Mouse (Mus musculus) liver, embryonic 14.5 days (tissue): Measurements from ENCODE around the gene Atp2a3. TPM values are rescaled to one million over a fixed set of nuclear protein-coding genes. Genes with fewer than 3 reads are reported as not detected.

Experiments
- ATAC-seq: fragments of 200-750 bp; cut with Nextera tagmentation; 2 replicates; pipeline ENCODE4 v1.8.0; 2017; ENCODE audit warnings: moderate number of reproducible peaks, mild to moderate bottlenecking, moderate library complexity; ENCODE audit not compliant: insufficient read depth
- DNase-seq, 3 experiments: peaks; one replicate each; pipeline ENCODE4 v3.0.0-alpha.2; 2012 to 2013; ENCODE audit warnings: low read depth in 3 of 3, low spot score in 3 of 3
- H3K27ac ChIP-seq: fragments of 300-500 bp; sonication (generic); 2 replicates; pipeline ENCODE4 v1.5.1; 2014; ENCODE audit warnings: moderate library complexity, mild to moderate bottlenecking, control low read depth, inconsistent platforms
- H3K27me3 ChIP-seq: fragments of 300-500 bp; sonication (generic); 2 replicates; pipeline ENCODE4 v1.6.1; 2014; ENCODE audit warnings: mild to moderate bottlenecking, low read length, moderate library complexity; ENCODE audit not compliant: control insufficient read depth, insufficient read depth
- H3K36me3 ChIP-seq: fragments of 300-500 bp; sonication (generic); replicated peaks from 2 replicates; pipeline ENCODE4 v1.6.1; 2014; ENCODE audit warnings: low read depth; ENCODE audit not compliant: control insufficient read depth, insufficient read depth
- H3K4me1 ChIP-seq, 2 experiments: fragments of 200-500 bp in 1 of 2; fragments of 300-500 bp in 1 of 2; sonication (generic) in 1 of 2; replicated peaks; 2 replicates each; pipeline ENCODE4 v1.6.1; 2012 to 2014; ENCODE audit warnings: antibody characterized with exemption in 1 of 2, inconsistent platforms in 1 of 2, low read length in 1 of 2; ENCODE audit not compliant: control insufficient read depth in 2 of 2, insufficient read depth in 2 of 2
- H3K4me2 ChIP-seq: fragments of 300-500 bp; sonication (generic); 2 replicates; pipeline ENCODE4 v1.6.1; 2014; ENCODE audit warnings: low read depth, mild to moderate bottlenecking, control low read depth, moderate library complexity
- H3K4me3 ChIP-seq, 2 experiments: fragments of 200-500 bp in 1 of 2; fragments of 300-500 bp in 1 of 2; sonication (generic) in 1 of 2; 2 replicates each; pipeline ENCODE4 v1.5.1; 2012 to 2014; ENCODE audit warnings: low read depth in 2 of 2, low read length in 2 of 2, mild to moderate bottlenecking in 2 of 2, control low read depth in 1 of 2, inconsistent platforms in 1 of 2, moderate library complexity in 1 of 2; ENCODE audit not compliant: insufficient read depth in 1 of 2
- H3K9ac ChIP-seq: fragments of 300-500 bp; sonication (generic); replicated peaks from 2 replicates; pipeline ENCODE4 v1.6.1; 2014; ENCODE audit warnings: mild to moderate bottlenecking, control low read depth, moderate library complexity
- H3K9me3 ChIP-seq: fragments of 300-500 bp; sonication (generic); 2 replicates; pipeline ENCODE4 v1.6.1; 2016; ENCODE audit warnings: low read length, mixed read lengths; ENCODE audit not compliant: control insufficient read depth
- CTCF ChIP-seq: IDR thresholded peaks from 2 replicates; pipeline ENCODE4 v1.5.1; 2016; ENCODE audit warnings: antibody characterized with exemption, low read depth, control low read depth
- EP300 ChIP-seq: IDR thresholded peaks from 2 replicates; pipeline ENCODE4 v1.6.1; 2016; ENCODE audit warnings: antibody characterized with exemption, low read depth
- WGBS: fragments of 180-500 bp; shearing (Covaris S2); extraction: QIAGEN DNeasy Blood & Tissue Kit; methylation state at CpG from one replicate; pipeline ENCODE4 v1.1.7; 2014; ENCODE audit not compliant: insufficient replicate concordance; 5-methylcytosine and 5-hydroxymethylcytosine counted together
- polyA plus RNA-seq, 2 experiments: library from polyadenylated mRNA; depleted of rRNA in 1 of 2; stranded (reverse) in 1 of 2; unstranded in 1 of 2; fragments of >200 nt; fragmentation: Nextera tagmentation in 1 of 2; extraction: Ambion mirVana in 1 of 2; gene quantifications; 2 replicates each; pipeline versions ENCODE4 v1.2.1 to v1.2.3; 2012 to 2014

Gene Atp2a3
- polyA plus RNA-seq, 2 experiments, result 6.4 to 6.7 TPM

- Histone ChIP-seq H3K9me3 (no peaks in the 10 kb centered on the region), H3K27ac (no peak within 1 kb of the TSS), H3K36me3 (no peaks in the 10 kb centered on the region), H3K4me1 (peaks cover 0 to 2% of the 10 kb centered on the region in 2 experiments; a peak in 1 of 4 replicates), H3K4me2 (peak within 1 kb of the TSS; percentile 82), H3K27me3 (peaks cover 30% of the 10 kb centered on the region), H3K9ac (no peak within 1 kb of the TSS), H3K4me3 (peak within 1 kb of the TSS; percentile 49 to 57)
- peak; percentile 72 to 75 (median 72) for DNase-seq
- under 1% methylated on average over 57 of the region's 57 CpGs for WGBS
- TF ChIP-seq EP300 (no peak), CTCF (no peak)
- peak; percentile 96 for ATAC-seq
These were observed 57.6 kb downstream of the Atp2a3 start, which contains the start of gene Camkk1 for GRCm38 (mm10) chr11:73018471-73019146. Camkk1 (plus strand) TSS chr11:73019008.

- Histone ChIP-seq H3K9me3 (no peaks in the 10 kb centered on the region), H3K27ac (no peak overlapping the region), H3K36me3 (no peaks in the 10 kb centered on the region), H3K4me3 (peak overlapping the region; percentile 49 to 57), H3K4me2 (peak overlapping the region; percentile 82), H3K27me3 (peaks cover 30% of the 10 kb centered on the region), H3K4me1 (peaks cover 2 to 5% of the 10 kb centered on the region in 2 experiments; a peak in 2 of 4 replicates), H3K9ac (no peak overlapping the region)
- under 1% methylated on average over 46 of the region's 46 CpGs for WGBS
- DNase-seq, result no peak
- TF ChIP-seq EP300, result no peak
- no peak for TF ChIP-seq CTCF
- peak; percentile 24 for ATAC-seq
These were observed 58.3 kb downstream of the Atp2a3 start for GRCm38 (mm10) chr11:73019147-73019795.

DNA sequence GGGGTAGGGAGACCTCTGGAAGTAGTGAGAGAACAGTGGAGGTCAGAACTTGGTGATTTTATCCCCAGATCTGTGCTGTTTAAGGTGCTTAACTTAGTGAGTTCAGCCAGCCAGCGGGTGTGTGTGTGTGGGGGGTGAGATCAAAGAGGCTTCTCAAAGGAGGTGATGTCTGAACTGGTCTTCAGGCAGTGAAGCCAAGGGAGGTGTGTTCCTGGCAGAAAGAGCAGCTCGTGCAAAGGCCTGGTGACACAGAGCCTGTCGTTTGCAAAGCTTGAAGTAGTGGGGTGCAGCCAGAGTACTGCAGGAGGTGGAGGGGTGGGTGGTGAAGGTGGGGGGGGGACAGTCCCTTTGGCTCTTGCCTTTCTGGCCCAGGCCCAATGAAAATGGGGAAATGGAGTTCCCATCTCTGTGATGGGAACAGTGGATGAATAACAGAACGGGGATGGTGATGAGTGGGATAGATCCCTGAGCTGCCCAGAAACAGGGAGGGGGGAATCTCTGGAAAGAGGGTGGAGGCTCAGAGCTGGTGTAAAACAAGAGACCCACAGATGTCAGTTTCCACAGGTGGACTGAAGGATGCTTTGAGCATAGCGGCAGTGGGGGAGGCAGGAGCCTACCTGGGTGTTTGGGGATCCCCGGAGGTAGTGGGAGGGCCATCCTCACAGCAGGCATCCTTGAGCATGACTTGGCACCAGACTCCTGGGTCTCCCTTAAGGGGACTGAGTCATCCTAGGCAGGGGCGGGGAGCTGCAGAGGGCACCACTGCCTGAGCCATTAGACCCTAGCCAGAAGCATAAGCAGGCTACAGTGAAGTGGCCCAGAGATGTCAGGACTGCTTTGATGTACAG, 60.2 kb downstream of the Atp2a3 start:
- Histone ChIP-seq H3K27me3 (peaks cover 30% of the 10 kb centered on the region), H3K4me3 (no peak overlapping the region), H3K4me2 (no peak overlapping the region)

GRCm38 (mm10) chr11:73023099-73023498, 62.1 kb downstream of the Atp2a3 start:
- Histone ChIP-seq H3K27me3 (peaks cover 25% of the 10 kb centered on the region), H3K36me3 (no peaks in the 10 kb centered on the region), H3K4me1 (peaks cover 2 to 15% of the 10 kb centered on the region in 2 experiments; a peak in 2 of 4 replicates), H3K27ac (no peak overlapping the region), H3K9me3 (no peaks in the 10 kb centered on the region), H3K4me3 (no peak overlapping the region), H3K4me2 (no peak overlapping the region), H3K9ac (no peak overlapping the region)
- WGBS, result 70% methylated on average over 9 of the region's 9 CpGs
- TF ChIP-seq EP300 (no peak), CTCF (no peak)
- ATAC-seq (no peak), DNase-seq (no peak)

More for the DNA sequence above, 60.2 kb downstream of the Atp2a3 start:
- H3K9ac ChIP-seq, result no peak overlapping the region
- H3K27ac ChIP-seq, result no peak overlapping the region
- no peaks in the 10 kb centered on the region for H3K36me3 ChIP-seq
- TF ChIP-seq CTCF (no peak), EP300 (no peak)
- H3K4me1 ChIP-seq, result peaks cover 2 to 15% of the 10 kb centered on the region in 2 experiments; a peak in 2 of 4 replicates
- WGBS, result 56% methylated on average over 7 of the region's 7 CpGs
- ATAC-seq, result no peak
- DNase-seq, result no peak
- no peaks in the 10 kb centered on the region for H3K9me3 ChIP-seq
